Mouse (Mus musculus) lung, postnatal 0 days (tissue): ENCODE results near the gene Vmn2r7.

Source experiments
- CTCF ChIP-seq: IDR thresholded peaks from 2 replicates; pipeline ENCODE4 v1.5.1; 2016; ENCODE audit warnings: antibody characterized with exemption, mild to moderate bottlenecking
- EP300 ChIP-seq: IDR thresholded peaks from 2 replicates; pipeline ENCODE4 v1.6.1; 2016; ENCODE audit warnings: antibody characterized with exemption, mild to moderate bottlenecking, control low read depth

DNA sequence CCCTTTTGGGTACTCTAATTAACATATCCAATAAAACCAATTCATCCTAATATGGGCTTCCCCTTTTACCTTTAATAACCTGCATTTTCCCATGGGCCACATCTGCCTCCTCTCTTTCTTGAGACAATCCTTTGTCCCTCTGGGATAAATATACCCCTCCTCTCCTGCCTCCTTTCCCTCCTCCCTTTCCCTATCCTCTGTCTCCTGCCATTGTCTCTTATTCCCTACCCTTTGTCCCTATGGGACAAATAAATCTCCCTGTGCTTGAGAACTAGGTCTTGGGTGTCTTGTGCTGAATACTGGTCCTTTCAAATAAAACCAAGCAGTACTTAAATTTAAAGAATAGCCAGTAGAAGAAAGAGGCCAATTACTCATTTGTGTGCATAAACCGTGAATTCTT lies 13.4 kb downstream of the Vmn2r7 start:
- TF ChIP-seq CTCF: no peak
- TF ChIP-seq EP300: no peak
